Mouse (Mus musculus) intestine, embryonic 15.5 days (tissue): Measurements from ENCODE around the gene Gm29735. TPM values are rescaled to one million over a fixed set of nuclear protein-coding genes. Genes with fewer than 3 reads are reported as not detected.
"Not testable (repeated sequence)": the region's sequence is repeated elsewhere in the genome, so short reads cannot be mapped to it uniquely, and the experiment has no call there.

Experiments used
- ATAC-seq: fragments of 200-750 bp; cut with Nextera tagmentation; 2 replicates; pipeline ENCODE4 v1.8.0; 2017; ENCODE audit warnings: moderate TSS enrichment, moderate library complexity
- H3K27ac ChIP-seq: fragments of 300-500 bp; sonication (generic); 2 replicates; pipeline ENCODE4 v1.5.1; 2015; ENCODE audit warnings: mild to moderate bottlenecking, inconsistent platforms
- H3K27me3 ChIP-seq: fragments of 300-500 bp; sonication (generic); replicated peaks from 2 replicates; pipeline ENCODE4 v1.6.1; 2015; ENCODE audit warnings: inconsistent platforms
- H3K36me3 ChIP-seq: fragments of 300-500 bp; sonication (generic); 2 replicates; pipeline ENCODE4 v1.6.1; 2015; ENCODE audit warnings: inconsistent platforms
- H3K4me1 ChIP-seq: fragments of 300-500 bp; sonication (generic); replicated peaks from 2 replicates; pipeline ENCODE4 v1.6.1; 2015; ENCODE audit warnings: inconsistent platforms
- H3K4me2 ChIP-seq: fragments of 300-500 bp; sonication (generic); replicated peaks from 2 replicates; pipeline ENCODE4 v1.6.1; 2015; ENCODE audit warnings: mild to moderate bottlenecking, inconsistent platforms
- H3K4me3 ChIP-seq: fragments of 300-500 bp; sonication (generic); replicated peaks from 2 replicates; pipeline ENCODE4 v1.5.1; 2015; ENCODE audit warnings: inconsistent platforms
- H3K9ac ChIP-seq: fragments of 300-500 bp; sonication (generic); 2 replicates; pipeline ENCODE4 v1.6.1; 2015; ENCODE audit warnings: inconsistent platforms
- H3K9me3 ChIP-seq: fragments of 300-500 bp; sonication (generic); 2 replicates; pipeline ENCODE4 v1.6.1; 2016; ENCODE audit warnings: inconsistent platforms
- WGBS: fragments of 180-500 bp; shearing (Covaris S2); methylation state at CpG from one replicate; pipeline ENCODE4 v1.1.7; 2015; 5-methylcytosine and 5-hydroxymethylcytosine counted together
- polyA plus RNA-seq: library from polyadenylated mRNA; unstranded; fragments of >200 nt; fragmentation: Nextera tagmentation; extraction: Ambion mirVana; gene quantifications from 2 replicates; pipeline ENCODE4 v1.2.1, GENCODE M21; 2015

Gm29735 gene
- polyA plus RNA-seq = not detected in 2 replicates

GRCm38 (mm10) chr7:142157013-142157412, at the start of gene Gm29735:
Gm29735 (minus strand) TSS chr7:142157113.
- H3K4me2 ChIP-seq, H3K27me3 ChIP-seq, H3K9me3 ChIP-seq, H3K27ac ChIP-seq, H3K36me3 ChIP-seq, H3K9ac ChIP-seq, H3K4me3 ChIP-seq, ATAC-seq, H3K4me1 ChIP-seq: not testable (repeated sequence)
- 55% methylated on average over 2 of the region's 2 CpGs for WGBS

GRCm38 (mm10) chr7:142205488-142205887, 48.6 kb upstream of the Gm29735 start:
- Histone ChIP-seq H3K27ac (no peak overlapping the region), H3K27me3 (no peaks in the 10 kb centered on the region), H3K4me2 (no peak overlapping the region), H3K4me1 (no peaks in the 10 kb centered on the region), H3K36me3 (no peaks in the 10 kb centered on the region), H3K9me3 (no peaks in the 10 kb centered on the region), H3K9ac (no peak overlapping the region), H3K4me3 (no peak overlapping the region)
- peak; percentile 81 for ATAC-seq

- Histone ChIP-seq H3K4me1 (no peaks in the 10 kb centered on the region), H3K9ac (no peak within 1 kb of the TSS), H3K4me2 (no peak within 1 kb of the TSS), H3K4me3 (no peak within 1 kb of the TSS), H3K9me3 (no peaks in the 10 kb centered on the region), H3K27ac (no peak within 1 kb of the TSS), H3K36me3 (no peaks in the 10 kb centered on the region), H3K27me3 (no peaks in the 10 kb centered on the region)
- ATAC-seq = no peak
- WGBS = 55% methylated on average over 1 of the region's 1 CpGs
Observed at GRCm38 (mm10) chr7:142201064-142201463, 44.2 kb upstream of the Gm29735 start, which contains the start of gene Krtap5-3. Krtap5-3 (plus strand) TSS chr7:142201364.

- Histone ChIP-seq H3K9ac (no peak overlapping the region), H3K4me3 (no peak overlapping the region), H3K4me1 (no peaks in the 10 kb centered on the region), H3K36me3 (no peaks in the 10 kb centered on the region), H3K9me3 (no peaks in the 10 kb centered on the region), H3K27me3 (no peaks in the 10 kb centered on the region), H3K4me2 (no peak overlapping the region), H3K27ac (no peak overlapping the region)
- ATAC-seq = no peak
- WGBS = 82% methylated on average over 2 of the region's 2 CpGs
Observed at GRCm38 (mm10) chr7:142198748-142199147, 41.8 kb upstream of the Gm29735 start.

GRCm38 (mm10) chr7:142190289-142190688, 33.4 kb upstream of the Gm29735 start, which contains the start of gene Gm10153:
Gm10153 (minus strand) TSS chr7:142190389.
- no peak within 1 kb of the TSS for H3K4me3 ChIP-seq
- no peak within 1 kb of the TSS for H3K4me2 ChIP-seq
- no peak within 1 kb of the TSS for H3K9ac ChIP-seq
- H3K27ac ChIP-seq = no peak within 1 kb of the TSS
- 32% methylated on average over 2 of the region's 2 CpGs for WGBS
- no peaks in the 10 kb centered on the region for H3K9me3 ChIP-seq
- H3K36me3 ChIP-seq = no peaks in the 10 kb centered on the region
- no peaks in the 10 kb centered on the region for H3K27me3 ChIP-seq
- H3K4me1 ChIP-seq = no peaks in the 10 kb centered on the region
- no peak for ATAC-seq

- no peak overlapping the region for H3K4me2 ChIP-seq
- H3K36me3 ChIP-seq = no peaks in the 10 kb centered on the region
- no peak overlapping the region for H3K4me3 ChIP-seq
- 75% methylated on average over 2 of the region's 2 CpGs for WGBS
- no peak overlapping the region for H3K27ac ChIP-seq
- H3K9ac ChIP-seq = no peak overlapping the region
- no peaks in the 10 kb centered on the region for H3K27me3 ChIP-seq
- H3K9me3 ChIP-seq = no peaks in the 10 kb centered on the region
- no peaks in the 10 kb centered on the region for H3K4me1 ChIP-seq
- ATAC-seq = no peak
Observed at GRCm38 (mm10) chr7:142188156-142188555, 31.2 kb upstream of the Gm29735 start.

- H3K27ac ChIP-seq = no peak overlapping the region
- no peak overlapping the region for H3K4me3 ChIP-seq
- H3K4me2 ChIP-seq = no peak overlapping the region
- H3K4me1 ChIP-seq = no peaks in the 10 kb centered on the region
- H3K9ac ChIP-seq = no peak overlapping the region
- no peaks in the 10 kb centered on the region for H3K9me3 ChIP-seq
- ATAC-seq = no peak
- no peaks in the 10 kb centered on the region for H3K27me3 ChIP-seq
- H3K36me3 ChIP-seq = no peaks in the 10 kb centered on the region
- WGBS = 38% methylated on average over 1 of the region's 1 CpGs
Observed at GRCm38 (mm10) chr7:142181021-142181420, 24.1 kb upstream of the Gm29735 start.

- no peaks in the 10 kb centered on the region for H3K36me3 ChIP-seq
- 74% methylated on average over 1 of the region's 1 CpGs for WGBS
- no peaks in the 10 kb centered on the region for H3K4me1 ChIP-seq
- no peak overlapping the region for H3K4me2 ChIP-seq
- no peak for ATAC-seq
- no peaks in the 10 kb centered on the region for H3K27me3 ChIP-seq
- no peak overlapping the region for H3K27ac ChIP-seq
- no peak overlapping the region for H3K9ac ChIP-seq
- H3K9me3 ChIP-seq = no peaks in the 10 kb centered on the region
- H3K4me3 ChIP-seq = no peak overlapping the region
Observed at GRCm38 (mm10) chr7:142178685-142179084, 21.8 kb upstream of the Gm29735 start.

- not testable (repeated sequence) for H3K4me1 ChIP-seq, H3K36me3 ChIP-seq, H3K27ac ChIP-seq, H3K27me3 ChIP-seq, H3K9ac ChIP-seq, H3K4me2 ChIP-seq, ATAC-seq, H3K9me3 ChIP-seq, H3K4me3 ChIP-seq
Observed at GRCm38 (mm10) chr7:142175905-142176304, 19.0 kb upstream of the Gm29735 start, which contains the start of gene Krtap5-2. Krtap5-2 (minus strand) TSS chr7:142176005.

GRCm38 (mm10) chr7:142169836-142170235, 12.9 kb upstream of the Gm29735 start:
- Histone ChIP-seq H3K9me3 (no peaks in the 10 kb centered on the region), H3K4me3 (no peak overlapping the region), H3K4me2 (no peak overlapping the region), H3K9ac (no peak overlapping the region), H3K27me3 (no peaks in the 10 kb centered on the region), H3K27ac (no peak overlapping the region), H3K4me1 (no peaks in the 10 kb centered on the region), H3K36me3 (no peaks in the 10 kb centered on the region)
- ATAC-seq = no peak
- 51% methylated on average over 3 of the region's 3 CpGs for WGBS

GRCm38 (mm10) chr7:142165639-142166038, 8.7 kb upstream of the Gm29735 start, which contains the start of gene Gm4553:
Gm4553 (minus strand) TSS chr7:142165739.
- H3K4me3 ChIP-seq, H3K9me3 ChIP-seq, ATAC-seq, H3K4me1 ChIP-seq, H3K36me3 ChIP-seq, H3K27ac ChIP-seq, H3K27me3 ChIP-seq, H3K9ac ChIP-seq, H3K4me2 ChIP-seq: not testable (repeated sequence)

- Histone ChIP-seq H3K4me1 (no peaks in the 10 kb centered on the region), H3K9ac (no peak overlapping the region), H3K27me3 (no peaks in the 10 kb centered on the region), H3K4me3 (no peak overlapping the region), H3K9me3 (no peaks in the 10 kb centered on the region), H3K36me3 (no peaks in the 10 kb centered on the region), H3K4me2 (no peak overlapping the region), H3K27ac (no peak overlapping the region)
- ATAC-seq = no peak
- WGBS = 97% methylated on average over 3 of the region's 3 CpGs
Observed at GRCm38 (mm10) chr7:142159366-142159765, 2.5 kb upstream of the Gm29735 start.

- no peak overlapping the region for H3K4me2 ChIP-seq
- H3K4me3 ChIP-seq = no peak overlapping the region
- no peaks in the 10 kb centered on the region for H3K27me3 ChIP-seq
- H3K36me3 ChIP-seq = no peaks in the 10 kb centered on the region
- H3K27ac ChIP-seq = no peak overlapping the region
- 55% methylated on average over 1 of the region's 1 CpGs for WGBS
- no peaks in the 10 kb centered on the region for H3K9me3 ChIP-seq
- H3K4me1 ChIP-seq = no peaks in the 10 kb centered on the region
- ATAC-seq = no peak
- H3K9ac ChIP-seq = no peak overlapping the region
Observed at GRCm38 (mm10) chr7:142155308-142155707, 1.6 kb downstream of the Gm29735 start.
